Mouse (Mus musculus) heart, embryonic 10.5 days (tissue): ENCODE results near the gene Gm9833. TPM values are rescaled to one million over a fixed set of nuclear protein-coding genes. Genes with fewer than 3 reads are reported as not detected.

Source experiments
- DNase-seq: peaks from one replicate; pipeline ENCODE4 v3.0.0-alpha.2; 2017; ENCODE audit warnings: low spot score
- H3K27ac ChIP-seq: fragments of 300-500 bp; sonication (generic); 2 replicates; pipeline ENCODE4 v1.5.1; 2016; ENCODE audit warnings: mild to moderate bottlenecking
- H3K27me3 ChIP-seq: fragments of 300-500 bp; sonication (generic); 2 replicates; pipeline ENCODE4 v1.6.1; 2016; ENCODE audit warnings: mild to moderate bottlenecking; ENCODE audit not compliant: poor library complexity, insufficient read depth, severe bottlenecking
- H3K36me3 ChIP-seq: fragments of 300-500 bp; sonication (generic); 2 replicates; pipeline ENCODE4 v1.6.1; 2016; ENCODE audit warnings: mild to moderate bottlenecking, moderate library complexity
- H3K4me1 ChIP-seq: fragments of 300-500 bp; sonication (generic); 2 replicates; pipeline ENCODE4 v1.6.1; 2016; ENCODE audit warnings: mild to moderate bottlenecking
- H3K4me3 ChIP-seq: fragments of 300-500 bp; sonication (generic); 2 replicates; pipeline ENCODE4 v1.5.1; 2016; ENCODE audit warnings: mild to moderate bottlenecking, moderate library complexity
- H3K9me3 ChIP-seq: fragments of 300-500 bp; sonication (generic); 2 replicates; pipeline ENCODE4 v1.6.1; 2016; ENCODE audit warnings: mild to moderate bottlenecking, moderate library complexity
- WGBS: fragments of 180-500 bp; shearing (Covaris S2); methylation state at CpG from one replicate; pipeline ENCODE4 v1.1.7; 2016; 5-methylcytosine and 5-hydroxymethylcytosine counted together
- polyA plus RNA-seq: library from polyadenylated mRNA; unstranded; fragments of >200 nt; fragmentation: Nextera tagmentation; extraction: Ambion mirVana; gene quantifications from 2 replicates; pipeline ENCODE4 v1.2.1, GENCODE M21; 2016

Gm9833 gene
- polyA plus RNA-seq, 1 experiment from 2014 or later, result 2.8 TPM

GRCm38 (mm10) chr3:10092499-10092898, 4.6 kb downstream of the Gm9833 start:
- no peak for DNase-seq
- Histone ChIP-seq H3K4me3 (no peak overlapping the region), H3K27me3 (0 out of 2 replicates have a peak, but pooled peaks cover 3% of the 10 kb centered on the region), H3K9me3 (no peaks in the 10 kb centered on the region), H3K27ac (no peak overlapping the region), H3K36me3 (no peaks in the 10 kb centered on the region), H3K4me1 (peaks cover 10% of the 10 kb centered on the region; the same call in 1 of the 2 replicates)
- WGBS, result 37% methylated on average over 7 of the region's 7 CpGs

- no peak overlapping the region for H3K4me3 ChIP-seq
- no peaks in the 10 kb centered on the region for H3K9me3 ChIP-seq
- WGBS, result 70% methylated on average over 6 of the region's 6 CpGs
- DNase-seq, result no peak
- no peak overlapping the region for H3K27ac ChIP-seq
- H3K4me1 ChIP-seq, result peaks cover 10% of the 10 kb centered on the region; the same call in 1 of the 2 replicates
- H3K36me3 ChIP-seq, result no peaks in the 10 kb centered on the region
- no peaks in the 10 kb centered on the region for H3K27me3 ChIP-seq
These were observed 5.0 kb downstream of the Gm9833 start for GRCm38 (mm10) chr3:10092914-10093313.

GRCm38 (mm10) chr3:10095076-10095622, 7.2 kb downstream of the Gm9833 start:
- Histone ChIP-seq H3K4me1 (peaks cover 10% of the 10 kb centered on the region; the same call in 1 of the 2 replicates), H3K27ac (no peak overlapping the region), H3K9me3 (no peaks in the 10 kb centered on the region), H3K27me3 (no peaks in the 10 kb centered on the region), H3K36me3 (no peaks in the 10 kb centered on the region), H3K4me3 (no peak overlapping the region)
- no peak for DNase-seq
- WGBS, result 79% methylated on average over 2 of the region's 2 CpGs

- Histone ChIP-seq H3K27me3 (no peaks in the 10 kb centered on the region), H3K4me1 (no peaks in the 10 kb centered on the region), H3K9me3 (no peaks in the 10 kb centered on the region), H3K36me3 (no peaks in the 10 kb centered on the region), H3K27ac (no peak overlapping the region), H3K4me3 (no peak overlapping the region)
- 83% methylated on average over 5 of the region's 5 CpGs for WGBS
- DNase-seq, result no peak
These were observed 11.8 kb downstream of the Gm9833 start for GRCm38 (mm10) chr3:10099756-10100155.

- Histone ChIP-seq H3K4me3 (no peak overlapping the region), H3K36me3 (no peaks in the 10 kb centered on the region), H3K9me3 (no peaks in the 10 kb centered on the region), H3K4me1 (no peaks in the 10 kb centered on the region), H3K27me3 (no peaks in the 10 kb centered on the region), H3K27ac (no peak overlapping the region)
- DNase-seq, result no peak
- 79% methylated on average over 2 of the region's 2 CpGs for WGBS
These were observed 23.7 kb downstream of the Gm9833 start for GRCm38 (mm10) chr3:10111570-10111969.

- WGBS, result 78% methylated on average over 4 of the region's 4 CpGs
- Histone ChIP-seq H3K4me3 (no peak overlapping the region), H3K27ac (no peak overlapping the region), H3K27me3 (no peaks in the 10 kb centered on the region), H3K36me3 (no peaks in the 10 kb centered on the region), H3K9me3 (no peaks in the 10 kb centered on the region), H3K4me1 (no peaks in the 10 kb centered on the region)
- no peak for DNase-seq
These were observed 24.3 kb downstream of the Gm9833 start for GRCm38 (mm10) chr3:10112196-10112595.

- Histone ChIP-seq H3K9me3 (no peaks in the 10 kb centered on the region), H3K4me1 (no peaks in the 10 kb centered on the region), H3K27me3 (no peaks in the 10 kb centered on the region), H3K36me3 (no peaks in the 10 kb centered on the region), H3K27ac (no peak overlapping the region), H3K4me3 (no peak overlapping the region)
- DNase-seq, result no peak
- 93% methylated on average over 2 of the region's 2 CpGs for WGBS
These were observed 24.8 kb downstream of the Gm9833 start for GRCm38 (mm10) chr3:10112660-10113059.

- Histone ChIP-seq H3K9me3 (no peaks in the 10 kb centered on the region), H3K27me3 (no peaks in the 10 kb centered on the region), H3K4me3 (no peak overlapping the region), H3K4me1 (no peaks in the 10 kb centered on the region), H3K36me3 (no peaks in the 10 kb centered on the region), H3K27ac (no peak overlapping the region)
- WGBS, result 92% methylated on average over 12 of the region's 12 CpGs
- DNase-seq, result no peak
These were observed 28.6 kb downstream of the Gm9833 start for GRCm38 (mm10) chr3:10116531-10116930.

GRCm38 (mm10) chr3:10121232-10121631, 33.3 kb downstream of the Gm9833 start:
- 86% methylated on average over 9 of the region's 9 CpGs for WGBS
- Histone ChIP-seq H3K27me3 (no peaks in the 10 kb centered on the region), H3K9me3 (no peaks in the 10 kb centered on the region), H3K36me3 (no peaks in the 10 kb centered on the region), H3K27ac (no peak overlapping the region), H3K4me1 (no peaks in the 10 kb centered on the region), H3K4me3 (no peak overlapping the region)
- no peak for DNase-seq

GRCm38 (mm10) chr3:10121956-10122739, 34.2 kb downstream of the Gm9833 start:
- 70% methylated on average over 6 of the region's 6 CpGs for WGBS
- no peaks in the 10 kb centered on the region for H3K4me1 ChIP-seq
- H3K9me3 ChIP-seq, result no peaks in the 10 kb centered on the region
- no peaks in the 10 kb centered on the region for H3K27me3 ChIP-seq
- H3K36me3 ChIP-seq, result no peaks in the 10 kb centered on the region
- no peak overlapping the region for H3K4me3 ChIP-seq
- no peak for DNase-seq
- H3K27ac ChIP-seq, result no peak overlapping the region

- H3K4me3 ChIP-seq, result no peak overlapping the region
- no peaks in the 10 kb centered on the region for H3K36me3 ChIP-seq
- no peaks in the 10 kb centered on the region for H3K27me3 ChIP-seq
- DNase-seq, result no peak
- H3K4me1 ChIP-seq, result no peaks in the 10 kb centered on the region
- H3K9me3 ChIP-seq, result no peaks in the 10 kb centered on the region
- WGBS, result 70% methylated on average over 1 of the region's 1 CpGs
- no peak overlapping the region for H3K27ac ChIP-seq
These were observed 35.7 kb downstream of the Gm9833 start for GRCm38 (mm10) chr3:10123615-10124014.

GRCm38 (mm10) chr3:10124071-10124470, 36.2 kb downstream of the Gm9833 start:
- H3K27me3 ChIP-seq, result no peaks in the 10 kb centered on the region
- DNase-seq, result no peak
- no peak overlapping the region for H3K27ac ChIP-seq
- WGBS, result 80% methylated on average over 2 of the region's 2 CpGs
- H3K4me3 ChIP-seq, result no peak overlapping the region
- no peaks in the 10 kb centered on the region for H3K4me1 ChIP-seq
- H3K36me3 ChIP-seq, result no peaks in the 10 kb centered on the region
- H3K9me3 ChIP-seq, result no peaks in the 10 kb centered on the region

GRCm38 (mm10) chr3:10125301-10125700, 37.4 kb downstream of the Gm9833 start:
- Histone ChIP-seq H3K4me1 (no peaks in the 10 kb centered on the region), H3K36me3 (no peaks in the 10 kb centered on the region), H3K27me3 (no peaks in the 10 kb centered on the region), H3K4me3 (no peak overlapping the region), H3K9me3 (no peaks in the 10 kb centered on the region), H3K27ac (no peak overlapping the region)
- WGBS, result 75% methylated on average over 4 of the region's 4 CpGs
- DNase-seq, result no peak
